Mouse (Mus musculus) brain, embryonic 14.5 days (tissue): ENCODE measurements around the gene Sox5.

Experiments
- CTCF ChIP-seq: fragments of 200-500 bp; IDR thresholded peaks from 2 replicates; pipeline ENCODE4 v1.5.1; 2012; ENCODE audit warnings: inconsistent platforms, mild to moderate bottlenecking, moderate library complexity, borderline replicate concordance; ENCODE audit not compliant: insufficient read depth, insufficient read length; ENCODE audit errors: extremely low read depth
- POLR2A ChIP-seq: fragments of 200-500 bp; IDR thresholded peaks from 2 replicates; pipeline ENCODE4 v1.6.1; 2012; ENCODE audit warnings: mild to moderate bottlenecking, inconsistent platforms, borderline replicate concordance; ENCODE audit not compliant: poor library complexity, insufficient read depth, insufficient read length, severe bottlenecking; ENCODE audit errors: extremely low read depth

GRCm38 (mm10) chr6:144136894-144137293 is 644.9 kb downstream of the Sox5 start:
- TF ChIP-seq POLR2A, result no peak
- no peak for TF ChIP-seq CTCF
